Mouse (Mus musculus): Measurements from ENCODE around the gene Nfkbiz. TPM values are rescaled to one million over a fixed set of nuclear protein-coding genes. Genes with fewer than 3 reads are reported as not detected.

The Nfkbiz gene
- total RNA-seq, 1 experiment from 2014 or later = 26.7 TPM

GRCm38 (mm10) chr16:55809779-55810514 lies 28.8 kb downstream of the Nfkbiz start:
- ATAC-seq (replicated peaks; ENCODE audit: low read depth, poor library complexity, severe bottlenecking) = no peak

DNA sequence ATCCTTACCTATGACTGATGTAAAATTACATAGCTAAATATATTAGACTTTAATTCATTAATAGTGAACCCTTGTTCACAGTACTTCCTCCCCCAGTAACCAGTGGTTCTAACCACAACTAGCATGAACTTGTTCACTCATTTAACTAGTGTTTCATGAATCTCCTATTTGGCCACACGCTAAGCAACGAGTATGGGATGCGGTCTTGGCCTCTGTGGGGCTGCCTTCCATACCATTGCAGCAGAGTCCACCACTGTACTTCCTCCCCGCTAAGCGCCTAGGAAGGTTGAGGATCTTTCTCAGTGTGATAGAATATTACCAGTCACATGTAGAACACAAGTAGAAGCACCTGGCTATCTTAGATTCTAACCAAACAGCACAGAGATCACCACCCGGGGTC lies 29.4 kb downstream of the Nfkbiz start:
- ATAC-seq (replicated peaks; ENCODE audit: low read depth, poor library complexity, severe bottlenecking) = no peak; the same call in 1 of the 2 replicates

DNA sequence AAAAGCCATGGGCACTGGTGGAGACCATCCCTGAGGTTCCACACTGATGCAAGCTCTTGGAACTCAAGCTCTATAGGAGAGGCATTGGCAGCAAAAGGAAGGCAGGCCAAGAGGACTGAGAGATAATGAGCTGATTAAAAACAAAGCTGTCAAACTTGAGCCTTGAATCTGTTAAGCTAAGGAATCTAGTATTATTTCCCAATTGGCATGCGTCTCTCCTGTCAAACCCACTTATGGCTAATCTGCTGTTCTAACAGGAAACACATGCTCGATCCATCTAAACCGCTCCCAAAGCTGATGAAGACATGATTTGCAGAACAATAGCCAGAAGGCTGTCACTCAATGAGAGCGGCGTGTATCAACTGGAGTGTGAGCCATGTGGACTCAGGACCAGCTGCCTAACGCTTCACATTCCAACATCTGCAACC lies 31.2 kb downstream of the Nfkbiz start:
- ATAC-seq (replicated peaks; ENCODE audit: low read depth, poor library complexity, severe bottlenecking) = no peak

GRCm38 (mm10) chr16:55804799-55805198 lies 33.9 kb downstream of the Nfkbiz start:
- peak; percentile 53 for ATAC-seq (replicated peaks; ENCODE audit: low read depth, poor library complexity, severe bottlenecking)

- no peak for ATAC-seq (replicated peaks; ENCODE audit: low read depth, poor library complexity, severe bottlenecking)
These were observed 37.1 kb downstream of the Nfkbiz start for GRCm38 (mm10) chr16:55801629-55802028.

DNA sequence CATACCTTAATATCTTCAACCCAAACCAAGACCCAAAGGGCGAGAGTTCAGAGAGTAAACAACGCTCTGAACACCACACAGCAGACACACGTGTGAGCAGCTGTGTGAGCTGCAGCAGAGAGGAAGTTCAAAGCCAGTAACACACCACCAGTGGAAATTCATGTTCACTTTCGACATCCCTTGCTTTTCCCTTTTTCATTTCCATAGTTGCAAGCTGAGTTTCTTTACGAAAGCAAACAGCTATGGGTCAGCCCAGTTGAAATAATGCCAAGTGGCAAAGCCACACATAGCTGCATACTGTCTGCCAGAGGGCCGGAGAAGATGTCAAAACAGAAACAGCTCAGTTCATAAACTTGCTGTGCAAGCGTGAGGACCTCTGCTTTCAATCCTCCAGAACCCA lies 39.9 kb downstream of the Nfkbiz start:
- ATAC-seq (replicated peaks; ENCODE audit: low read depth, poor library complexity, severe bottlenecking) = peak; percentile 84

GRCm38 (mm10) chr16:55790326-55790725 lies 48.4 kb downstream of the Nfkbiz start:
- peak; percentile 46; the same call in 1 of the 2 replicates for ATAC-seq (replicated peaks; ENCODE audit: low read depth, poor library complexity, severe bottlenecking)

DNA sequence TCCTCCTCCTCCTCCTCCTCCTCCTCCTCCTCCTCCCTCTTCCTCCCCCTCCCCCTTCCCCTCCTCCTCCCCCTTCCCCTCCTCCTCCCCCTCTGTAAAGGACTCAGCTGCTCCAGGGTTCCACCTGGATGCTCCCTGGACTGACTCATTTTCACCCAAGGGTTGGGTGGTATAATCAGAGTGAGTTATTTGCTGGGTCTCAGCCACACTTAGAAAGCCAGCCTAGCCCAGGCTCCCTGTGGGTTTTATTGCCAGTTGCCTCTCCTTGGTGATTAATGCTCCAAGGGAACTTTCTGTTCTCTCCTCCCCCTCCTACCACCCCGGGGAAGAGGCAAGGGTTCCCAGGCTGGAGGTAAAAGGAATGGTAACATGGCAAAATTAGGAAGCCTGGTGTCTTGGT lies 49.4 kb downstream of the Nfkbiz start:
- ATAC-seq (replicated peaks; ENCODE audit: low read depth, poor library complexity, severe bottlenecking) = no peak

DNA sequence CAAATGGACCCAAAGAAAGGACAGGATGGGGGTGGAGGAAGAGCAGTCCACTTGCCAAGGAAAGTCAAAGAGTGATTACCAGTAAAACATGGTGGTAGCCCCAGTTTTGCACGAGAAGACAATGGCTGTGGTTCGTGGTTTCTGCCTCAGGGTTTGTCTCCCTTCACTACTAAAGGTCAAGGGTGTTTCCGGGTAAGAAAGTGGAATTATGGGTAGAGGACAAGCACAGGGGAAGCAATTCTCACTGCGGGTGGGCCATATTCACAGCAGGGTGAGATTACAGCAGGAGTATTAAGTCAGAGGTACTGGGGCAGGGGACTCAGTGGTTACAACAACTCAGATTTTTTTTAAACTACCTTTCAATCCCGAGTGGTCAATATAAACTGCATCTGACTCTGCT lies 50.0 kb downstream of the Nfkbiz start:
- ATAC-seq (replicated peaks; ENCODE audit: low read depth, poor library complexity, severe bottlenecking) = peak; percentile 28; the same call in 1 of the 2 replicates

DNA sequence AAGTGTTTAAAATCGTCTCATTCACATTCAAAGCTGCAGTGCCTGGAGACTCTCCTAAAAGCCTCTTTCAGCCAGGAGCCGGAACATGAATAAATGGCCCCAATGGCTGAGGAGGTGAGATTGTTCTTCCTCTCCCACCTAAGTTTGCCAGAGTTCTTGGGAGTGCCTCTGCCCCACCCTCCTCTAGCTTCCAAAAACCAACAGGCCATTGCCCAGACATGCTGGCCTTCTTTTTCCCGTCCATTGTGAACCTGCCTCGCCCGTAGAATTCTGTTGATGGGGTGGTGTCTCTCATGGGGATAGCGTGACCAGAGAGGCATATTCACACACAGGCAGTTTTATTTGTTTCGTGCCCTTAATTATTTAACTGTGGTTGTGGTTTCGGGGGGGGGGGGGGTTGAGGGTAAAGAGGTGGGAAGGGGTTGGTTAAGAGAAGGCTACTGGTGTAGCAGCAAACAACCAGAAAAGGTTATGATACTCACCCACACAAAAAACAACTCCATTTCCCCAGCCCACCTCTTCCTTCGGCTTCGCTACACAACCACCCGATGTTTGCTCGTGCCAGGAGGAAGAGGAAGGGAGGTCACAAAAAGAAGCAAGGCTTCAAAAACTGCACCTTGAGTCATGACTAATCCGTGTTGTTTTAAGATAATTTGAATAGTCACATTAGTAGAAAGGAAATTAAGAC lies 51.2 kb downstream of the Nfkbiz start:
- peak; percentile 24; the same call in 1 of the 2 replicates for ATAC-seq (replicated peaks; ENCODE audit: low read depth, poor library complexity, severe bottlenecking)

- no peak for ATAC-seq (replicated peaks; ENCODE audit: low read depth, poor library complexity, severe bottlenecking)
These were observed 54.3 kb downstream of the Nfkbiz start for GRCm38 (mm10) chr16:55784379-55784778.

DNA sequence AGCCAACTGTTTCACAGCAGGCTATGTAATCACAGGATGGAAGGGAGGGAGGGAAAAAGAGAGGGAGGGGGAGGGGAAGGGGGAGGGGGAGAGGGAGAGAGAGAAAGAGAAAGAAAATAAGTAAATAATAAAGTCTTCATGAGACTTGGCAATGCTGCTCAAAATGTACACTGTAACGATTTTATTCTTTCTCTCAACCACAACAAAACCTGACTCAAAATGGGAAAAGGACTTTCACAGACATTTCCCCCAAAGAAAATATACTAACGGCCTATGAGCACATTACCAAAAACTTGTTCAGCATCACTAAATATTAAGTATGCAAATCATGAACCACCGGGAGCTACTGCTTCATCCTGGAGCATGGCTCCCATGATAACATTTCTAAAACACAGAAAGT lies 54.8 kb downstream of the Nfkbiz start:
- ATAC-seq (replicated peaks; ENCODE audit: low read depth, poor library complexity, severe bottlenecking) = no peak

GRCm38 (mm10) chr16:55782911-55783310 lies 55.8 kb downstream of the Nfkbiz start:
- ATAC-seq (replicated peaks; ENCODE audit: low read depth, poor library complexity, severe bottlenecking) = no peak

DNA sequence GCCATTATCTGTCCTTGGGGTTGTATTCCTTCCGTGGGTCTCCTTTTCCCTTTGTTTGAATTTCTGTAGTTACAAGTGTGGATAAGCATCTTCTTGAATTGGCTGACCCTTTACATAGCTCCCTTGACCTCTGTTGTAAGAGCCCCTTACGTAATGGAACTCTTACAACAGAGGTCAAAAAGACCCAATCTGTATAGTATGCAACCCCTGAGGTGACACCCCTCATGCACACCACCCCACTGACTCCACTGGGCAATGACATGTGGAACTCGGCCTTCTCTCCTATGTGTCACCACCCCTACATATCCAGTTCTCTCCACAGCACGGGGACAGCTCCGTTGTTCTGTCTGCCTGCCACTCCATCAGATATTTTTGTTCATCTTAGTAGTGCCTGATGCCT lies 56.9 kb downstream of the Nfkbiz start:
- ATAC-seq (replicated peaks; ENCODE audit: low read depth, poor library complexity, severe bottlenecking) = 0 out of 2 replicates have a peak, but pooled peaks have one; percentile 20

- ATAC-seq (replicated peaks; ENCODE audit: low read depth, poor library complexity, severe bottlenecking) = peak; percentile 76
These were observed 57.6 kb downstream of the Nfkbiz start for GRCm38 (mm10) chr16:55780958-55781558.

DNA sequence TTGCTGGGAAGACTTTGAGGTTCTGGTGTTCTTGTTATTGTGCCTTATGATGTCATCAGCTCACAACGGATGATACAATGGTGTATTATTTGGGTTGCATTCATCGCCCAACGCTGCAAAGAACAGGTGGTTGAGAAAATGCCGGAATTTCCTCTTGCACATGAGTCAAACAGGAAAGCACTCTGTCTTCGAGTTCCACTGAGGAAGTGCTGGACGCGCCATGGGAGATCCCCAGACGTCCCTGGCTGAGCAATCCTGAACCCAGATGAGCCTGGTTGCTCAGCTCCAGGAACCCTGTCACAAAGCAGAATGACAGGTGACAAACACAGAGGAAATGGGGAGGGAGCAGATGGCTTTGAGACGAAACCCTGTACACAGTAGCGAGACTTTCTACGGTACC lies 62.4 kb downstream of the Nfkbiz start:
- ATAC-seq (replicated peaks; ENCODE audit: low read depth, poor library complexity, severe bottlenecking) = no peak

DNA sequence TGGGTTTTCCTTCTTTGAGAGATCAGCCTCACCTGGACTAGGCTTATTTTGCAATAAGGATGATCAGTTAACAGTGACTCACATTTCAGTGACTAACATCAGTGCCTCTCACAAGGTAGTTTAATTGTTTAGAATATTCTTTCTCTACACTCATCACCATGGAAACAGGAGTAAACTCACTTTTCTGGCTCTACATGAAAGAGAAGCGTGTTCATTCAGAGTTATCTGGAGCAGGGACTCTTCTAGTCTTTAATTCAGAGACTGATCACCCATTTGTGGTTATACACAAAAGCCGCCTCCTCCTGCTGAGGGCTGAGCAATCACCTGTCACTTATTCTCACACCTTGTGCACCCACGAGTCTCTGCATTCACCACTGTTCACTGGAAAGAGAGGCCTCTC lies 68.5 kb downstream of the Nfkbiz start:
- no peak for ATAC-seq (replicated peaks; ENCODE audit: low read depth, poor library complexity, severe bottlenecking)
